Mouse (Mus musculus): ENCODE data around the gene Nek7. TPM values are rescaled to one million over a fixed set of nuclear protein-coding genes. Genes with fewer than 3 reads are reported as not detected.

Nek7 gene
- polyA plus RNA-seq, 1 experiment from 2014 or later, result 35.1 TPM

DNA sequence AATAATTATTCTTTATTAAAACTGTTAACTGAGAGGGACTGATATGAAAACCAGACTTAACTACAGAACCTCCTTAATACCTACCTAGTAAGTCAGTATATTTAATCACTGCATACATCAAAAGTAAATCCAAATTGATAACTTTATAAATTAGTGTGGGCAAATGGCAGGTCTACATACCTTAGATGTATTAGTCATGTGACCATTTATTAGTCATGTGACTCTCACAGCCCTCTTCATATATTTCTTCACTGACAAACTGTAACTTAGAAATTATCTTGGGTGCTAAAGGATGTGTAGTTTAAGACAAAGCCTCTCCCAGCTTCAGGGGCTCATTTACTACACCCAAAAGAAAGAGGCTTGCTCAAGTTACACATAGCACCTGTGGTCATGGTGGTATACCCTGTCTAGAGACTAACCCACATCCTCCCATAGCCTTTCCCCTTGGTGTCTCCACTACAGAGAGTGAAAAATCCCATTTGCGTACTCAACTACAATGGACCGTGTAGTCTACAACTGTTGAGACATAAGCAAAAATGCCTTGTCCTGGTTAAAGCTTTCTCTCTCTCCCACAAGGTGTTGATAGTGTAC, 35.4 kb downstream of the Nek7 start:
- Histone ChIP-seq H3K4me3 (ENCODE audit: low read depth, low read length) (no peak overlapping the region), H3K9ac (no peak overlapping the region), H3K9me3 (ENCODE audit: low read depth, low read length) (no peaks in the 10 kb centered on the region), H3K4me1 (ENCODE audit: insufficient read depth) (no peaks in the 10 kb centered on the region), H3K27me3 (ENCODE audit: insufficient read depth, low read length) (no peaks in the 10 kb centered on the region), H3K36me3 (ENCODE audit: insufficient read depth) (no peaks in the 10 kb centered on the region), H3K27ac (ENCODE audit: low read depth) (no peak overlapping the region), H3K4me2 (no peak overlapping the region)
- 89% methylated on average over 2 of the region's 2 CpGs for WGBS
- DNase-seq (no peak), ATAC-seq (ENCODE audit: insufficient read depth) (no peak)
- no peak for TF ChIP-seq CTCF (IDR thresholded peaks at IDR 0.05; ENCODE audit: low read depth)

- TF ChIP-seq CTCF (IDR thresholded peaks at IDR 0.05; ENCODE audit: low read depth), result no peak
- Histone ChIP-seq H3K4me1 (ENCODE audit: insufficient read depth) (no peaks in the 10 kb centered on the region), H3K27me3 (ENCODE audit: insufficient read depth, low read length) (no peaks in the 10 kb centered on the region), H3K4me2 (no peak overlapping the region), H3K36me3 (ENCODE audit: insufficient read depth) (no peaks in the 10 kb centered on the region), H3K9me3 (ENCODE audit: low read depth, low read length) (no peaks in the 10 kb centered on the region), H3K9ac (no peak overlapping the region), H3K27ac (ENCODE audit: low read depth) (no peak overlapping the region), H3K4me3 (ENCODE audit: low read depth, low read length) (no peak overlapping the region)
- ATAC-seq (ENCODE audit: insufficient read depth) (no peak), DNase-seq (no peak)
- 81% methylated on average over 7 of the region's 7 CpGs for WGBS
Measured at GRCm38 (mm10) chr1:138582225-138582624, 37.7 kb downstream of the Nek7 start.

DNA sequence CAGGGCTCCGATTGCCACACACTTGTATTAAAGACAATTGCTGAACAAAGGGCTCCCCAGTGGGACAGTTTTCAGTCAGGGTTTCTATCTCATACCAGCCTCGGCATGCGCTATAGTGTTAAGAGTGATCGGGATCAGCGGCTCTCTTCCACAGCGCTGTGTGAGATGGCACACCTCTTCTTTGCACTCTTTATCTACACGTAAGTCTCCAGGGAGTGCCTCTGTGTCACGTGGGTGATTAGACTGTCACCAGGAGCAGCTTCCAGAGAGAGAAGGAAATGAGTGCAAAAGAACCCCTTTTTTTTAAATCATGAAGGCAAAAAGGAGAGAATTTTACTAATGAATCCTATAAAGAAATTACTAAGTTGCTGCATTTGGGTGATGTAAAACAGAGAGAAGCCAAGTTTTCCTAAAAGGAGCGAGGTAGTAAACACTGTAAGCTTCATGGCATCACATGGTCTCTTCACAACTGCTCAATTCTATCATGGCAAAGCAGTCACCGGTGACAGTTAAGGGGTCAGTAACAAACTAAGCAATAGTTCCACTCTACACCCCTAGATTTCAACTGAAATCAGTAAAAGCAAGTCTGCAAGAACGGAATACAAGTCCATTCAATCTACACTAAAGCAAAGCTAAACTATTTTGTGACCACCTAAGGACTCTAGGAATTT, 40.0 kb downstream of the Nek7 start:
- DNase-seq, result no peak
- H3K4me2 ChIP-seq, result no peak overlapping the region

DNA sequence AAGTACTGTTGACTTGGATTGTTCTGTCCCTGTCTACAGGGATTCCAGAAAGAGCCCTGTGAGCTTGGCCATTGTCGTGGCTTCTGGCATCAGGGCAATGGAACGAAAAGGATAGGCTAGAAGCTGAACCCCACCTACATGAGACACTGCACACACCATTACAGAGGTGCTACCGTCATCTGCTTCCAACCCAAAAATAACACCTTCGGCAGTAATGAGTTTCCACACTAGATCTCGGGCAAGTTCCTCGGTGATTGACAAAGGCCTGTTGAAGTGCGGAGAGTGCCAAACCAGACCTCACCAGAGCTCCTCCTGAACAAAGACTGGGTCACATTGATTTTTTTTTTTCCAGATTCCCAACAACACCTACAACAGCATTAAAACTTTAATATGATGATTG, 40.7 kb downstream of the Nek7 start:
- H3K4me3 ChIP-seq (ENCODE audit: low read depth, low read length), result no peak overlapping the region
- no peaks in the 10 kb centered on the region for H3K36me3 ChIP-seq (ENCODE audit: insufficient read depth)
- TF ChIP-seq CTCF (IDR thresholded peaks at IDR 0.05; ENCODE audit: low read depth), result no peak
- no peak for ATAC-seq (ENCODE audit: insufficient read depth)
- H3K27ac ChIP-seq (ENCODE audit: low read depth), result no peak overlapping the region
- no peaks in the 10 kb centered on the region for H3K27me3 ChIP-seq (ENCODE audit: insufficient read depth, low read length)
- H3K4me2 ChIP-seq, result no peak overlapping the region
- DNase-seq, result no peak
- no peaks in the 10 kb centered on the region for H3K9me3 ChIP-seq (ENCODE audit: low read depth, low read length)
- H3K4me1 ChIP-seq (ENCODE audit: insufficient read depth), result no peaks in the 10 kb centered on the region
- no peak overlapping the region for H3K9ac ChIP-seq
- WGBS, result 90% methylated on average over 7 of the region's 7 CpGs

More for the DNA sequence above, 40.0 kb downstream of the Nek7 start:
- Histone ChIP-seq H3K36me3 (ENCODE audit: insufficient read depth) (no peaks in the 10 kb centered on the region), H3K4me3 (ENCODE audit: low read depth, low read length) (no peak overlapping the region), H3K27ac (ENCODE audit: low read depth) (no peak overlapping the region), H3K9me3 (ENCODE audit: low read depth, low read length) (no peaks in the 10 kb centered on the region), H3K27me3 (ENCODE audit: insufficient read depth, low read length) (no peaks in the 10 kb centered on the region), H3K9ac (no peak overlapping the region), H3K4me1 (ENCODE audit: insufficient read depth) (no peaks in the 10 kb centered on the region)
- ATAC-seq (ENCODE audit: insufficient read depth), result no peak
- WGBS, result 74% methylated on average over 11 of the region's 11 CpGs
- TF ChIP-seq CTCF (IDR thresholded peaks at IDR 0.05; ENCODE audit: low read depth), result no peak

DNA sequence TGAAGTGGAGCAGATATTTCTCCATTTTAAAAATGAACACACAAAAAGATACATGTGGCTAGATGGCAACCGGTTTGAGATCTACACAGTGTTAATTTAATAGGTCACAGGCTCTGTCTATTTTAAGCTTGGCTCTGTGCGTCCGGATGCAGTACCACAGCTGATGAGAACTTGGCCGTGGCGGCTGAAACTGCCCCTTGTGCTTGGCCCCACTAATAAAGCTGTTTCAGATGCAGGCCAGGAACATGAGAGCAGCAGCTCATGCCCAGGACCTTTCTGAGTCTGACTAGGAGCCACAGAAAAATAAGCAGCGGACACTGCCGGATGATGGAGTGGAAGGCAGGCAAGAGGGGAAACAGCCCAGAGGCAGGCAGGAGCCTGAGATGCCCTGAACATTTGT, 43.1 kb downstream of the Nek7 start:
- TF ChIP-seq CTCF (IDR thresholded peaks at IDR 0.05; ENCODE audit: low read depth), result no peak
- 66% methylated on average over 7 of the region's 7 CpGs for WGBS
- no peak overlapping the region for H3K4me3 ChIP-seq (ENCODE audit: low read depth, low read length)
- no peaks in the 10 kb centered on the region for H3K36me3 ChIP-seq (ENCODE audit: insufficient read depth)
- H3K9me3 ChIP-seq (ENCODE audit: low read depth, low read length), result no peaks in the 10 kb centered on the region
- H3K9ac ChIP-seq, result no peak overlapping the region
- H3K4me2 ChIP-seq, result no peak overlapping the region
- no peak overlapping the region for H3K27ac ChIP-seq (ENCODE audit: low read depth)
- no peaks in the 10 kb centered on the region for H3K27me3 ChIP-seq (ENCODE audit: insufficient read depth, low read length)
- ATAC-seq (ENCODE audit: insufficient read depth), result no peak
- DNase-seq, result peak; percentile 31
- no peaks in the 10 kb centered on the region for H3K4me1 ChIP-seq (ENCODE audit: insufficient read depth)

DNA sequence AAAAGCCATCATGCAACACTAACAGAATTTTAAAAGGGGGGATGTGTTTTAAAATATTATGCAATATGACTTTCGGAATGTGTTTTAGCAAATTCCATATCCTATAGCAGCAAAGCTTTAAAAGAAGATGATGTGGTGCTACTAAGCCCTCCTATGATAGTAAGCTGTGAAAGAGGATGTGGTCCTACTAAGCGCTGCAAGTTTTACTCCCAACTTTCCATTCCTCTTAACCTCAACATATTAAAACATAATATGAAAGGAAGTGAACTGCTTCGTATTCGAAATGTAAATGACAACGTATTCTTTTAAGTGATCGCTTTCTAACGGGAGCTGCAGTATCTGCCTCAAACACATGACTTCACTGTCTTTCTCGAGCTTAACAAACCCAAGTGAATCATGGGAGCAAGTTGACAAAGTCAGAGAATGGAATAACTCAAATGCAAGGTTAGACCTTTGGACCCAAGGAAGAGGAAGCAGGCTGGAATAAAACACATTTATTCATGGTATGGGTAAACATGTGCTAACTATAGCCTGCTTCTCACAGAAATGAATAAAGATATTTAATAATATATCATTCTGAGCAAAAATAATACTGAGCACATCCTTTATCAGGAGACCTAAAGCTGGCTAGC, 43.8 kb downstream of the Nek7 start:
- H3K27me3 ChIP-seq (ENCODE audit: insufficient read depth, low read length), result no peaks in the 10 kb centered on the region
- no peaks in the 10 kb centered on the region for H3K9me3 ChIP-seq (ENCODE audit: low read depth, low read length)
- DNase-seq (no peak), ATAC-seq (ENCODE audit: insufficient read depth) (no peak)
- H3K27ac ChIP-seq (ENCODE audit: low read depth), result no peak overlapping the region
- no peaks in the 10 kb centered on the region for H3K36me3 ChIP-seq (ENCODE audit: insufficient read depth)
- H3K4me3 ChIP-seq (ENCODE audit: low read depth, low read length), result no peak overlapping the region
- WGBS, result 91% methylated on average over 8 of the region's 8 CpGs
- no peaks in the 10 kb centered on the region for H3K4me1 ChIP-seq (ENCODE audit: insufficient read depth)
- H3K4me2 ChIP-seq, result no peak overlapping the region
- TF ChIP-seq CTCF (IDR thresholded peaks at IDR 0.05; ENCODE audit: low read depth), result no peak
- H3K9ac ChIP-seq, result no peak overlapping the region

GRCm38 (mm10) chr1:138575629-138576028, 44.3 kb downstream of the Nek7 start:
- H3K27me3 ChIP-seq (ENCODE audit: insufficient read depth, low read length), result no peaks in the 10 kb centered on the region
- no peak overlapping the region for H3K4me3 ChIP-seq (ENCODE audit: low read depth, low read length)
- no peaks in the 10 kb centered on the region for H3K36me3 ChIP-seq (ENCODE audit: insufficient read depth)
- no peak overlapping the region for H3K9ac ChIP-seq
- no peaks in the 10 kb centered on the region for H3K4me1 ChIP-seq (ENCODE audit: insufficient read depth)
- H3K4me2 ChIP-seq, result no peak overlapping the region
- ATAC-seq (ENCODE audit: insufficient read depth) (no peak), DNase-seq (no peak)
- no peak for TF ChIP-seq CTCF (IDR thresholded peaks at IDR 0.05; ENCODE audit: low read depth)
- H3K9me3 ChIP-seq (ENCODE audit: low read depth, low read length), result no peaks in the 10 kb centered on the region
- WGBS, result 50% methylated on average over 2 of the region's 2 CpGs
- H3K27ac ChIP-seq (ENCODE audit: low read depth), result no peak overlapping the region
